Mouse (Mus musculus) testis, postnatal 10 days (tissue): ENCODE results near the gene Ly6g6d.

Experiments used
- DNase-seq: peaks from one replicate; pipeline ENCODE4 v3.0.0; 2021; ENCODE audit warnings: low spot score

Gene Ly6g6d

DNA sequence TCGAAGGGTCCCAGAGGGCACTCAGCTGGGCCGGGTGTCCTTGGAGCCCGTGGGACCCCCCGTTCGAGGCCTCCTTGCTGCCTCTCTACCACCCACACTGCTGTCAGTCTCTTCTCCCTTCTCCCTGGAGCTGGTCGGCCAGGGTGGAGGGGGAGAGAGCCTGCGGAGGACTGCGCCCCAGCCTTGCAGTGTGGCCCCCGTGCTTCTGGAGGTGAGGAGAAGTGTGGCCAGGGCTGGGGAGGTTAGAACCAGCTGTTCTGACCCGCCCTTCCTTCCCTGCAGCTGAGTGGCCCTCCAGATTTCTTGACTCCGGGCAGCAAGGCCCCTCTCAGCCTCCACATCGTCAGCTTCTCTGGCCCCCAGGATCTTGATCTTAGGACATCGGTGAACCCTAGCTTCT, 53.6 kb downstream of the Ly6g6d start:
- DNase-seq, result no peak

DNA sequence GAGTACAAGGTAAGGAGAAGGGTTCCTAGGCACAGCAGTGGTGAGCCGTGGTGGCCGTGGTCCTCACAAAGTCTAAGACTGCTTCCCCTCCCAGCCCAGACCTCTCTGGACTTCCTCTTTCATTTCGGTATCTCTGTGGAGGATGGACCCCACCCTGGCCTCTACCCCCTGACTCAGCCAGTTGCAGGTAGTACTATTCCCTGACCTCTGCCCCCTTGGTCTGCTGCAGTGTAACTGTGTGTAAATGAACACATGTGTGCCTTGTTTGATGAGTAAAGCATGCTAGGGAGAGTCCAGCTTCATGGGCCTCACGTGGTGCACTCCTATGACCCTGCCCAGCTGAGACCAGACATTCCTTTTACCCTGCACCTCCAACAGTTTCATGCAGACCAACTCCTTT, 54.1 kb downstream of the Ly6g6d start:
- no peak for DNase-seq

DNA sequence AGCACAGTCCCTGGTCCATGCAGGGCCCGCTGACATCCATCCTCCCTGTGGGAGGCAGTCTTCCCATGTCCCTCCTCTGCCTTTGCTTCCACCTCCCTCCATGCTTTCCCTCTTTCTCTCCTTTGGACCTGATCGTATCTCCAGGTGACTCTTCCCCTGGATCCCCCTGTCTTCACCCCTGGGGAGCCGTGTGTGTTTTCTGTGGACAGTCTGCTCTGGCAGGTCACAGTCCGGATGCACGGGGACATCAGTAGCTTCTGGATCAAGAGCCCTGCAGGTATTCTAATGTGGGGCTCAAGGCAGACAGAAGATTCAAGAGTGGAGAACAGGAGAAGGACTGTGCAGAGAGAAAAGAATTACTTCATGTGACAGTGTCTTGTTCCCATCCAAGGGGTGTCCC, 54.6 kb downstream of the Ly6g6d start:
- no peak for DNase-seq

DNA sequence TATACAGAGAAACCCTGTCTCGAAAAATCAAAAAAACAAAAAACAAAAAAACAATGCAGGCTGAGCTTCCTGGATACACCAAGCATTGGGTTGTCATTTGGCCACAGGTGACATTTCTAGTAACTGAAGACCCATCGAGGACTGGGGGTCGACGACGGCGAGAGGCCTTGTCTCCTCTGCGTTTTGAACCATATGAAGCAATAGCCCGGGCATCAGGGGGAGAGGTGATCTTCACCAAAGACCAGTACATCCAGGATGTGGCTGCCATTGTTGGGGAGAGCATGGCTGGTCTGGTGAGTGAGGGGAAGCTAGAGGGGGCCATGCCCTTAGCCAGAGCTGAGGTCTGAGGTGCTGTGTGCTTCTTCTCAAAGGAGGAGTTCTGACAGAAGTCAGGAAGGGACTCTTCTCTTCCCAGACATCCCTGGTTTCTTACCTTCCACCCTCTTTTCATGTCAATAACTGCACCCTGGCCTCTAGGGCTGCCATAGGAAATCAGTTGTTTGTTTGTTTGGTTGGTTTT, 55.3 kb downstream of the Ly6g6d start:
- DNase-seq, result no peak

DNA sequence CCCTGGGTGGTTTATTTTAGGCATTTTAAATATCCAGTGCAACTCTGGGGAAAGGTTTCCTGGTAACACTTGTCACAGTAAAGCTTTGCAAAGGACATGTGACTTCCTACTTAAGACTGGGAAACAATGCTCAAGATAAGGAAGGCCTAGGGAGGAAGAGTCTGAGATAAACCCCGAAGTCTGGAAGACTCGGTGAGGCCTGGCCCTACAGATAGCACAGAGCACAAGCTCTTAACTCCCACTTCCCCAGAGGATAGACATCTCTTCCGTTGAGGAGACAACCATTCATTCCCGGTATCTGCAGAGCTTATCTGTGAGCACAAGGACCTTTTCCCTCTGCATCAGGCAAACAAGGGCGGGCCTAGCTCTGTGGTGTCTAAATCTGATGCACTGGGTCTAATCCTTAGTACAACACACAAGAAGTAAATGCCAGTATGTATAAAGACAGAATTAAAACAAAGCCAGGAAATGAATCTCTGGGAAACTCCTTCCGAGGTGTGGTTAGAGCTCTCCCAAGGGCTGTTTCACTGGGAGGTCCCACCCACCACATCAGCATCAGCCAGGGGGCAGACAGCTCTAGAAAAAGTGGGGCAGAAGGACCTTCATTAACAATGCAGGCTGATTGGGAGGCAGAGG, 55.9 kb downstream of the Ly6g6d start:
- DNase-seq, result no peak
